Mouse (Mus musculus) gastrocnemius, postnatal 36 days (tissue): ENCODE results near the gene Susd2. TPM values are rescaled to one million over a fixed set of nuclear protein-coding genes. Genes with fewer than 3 reads are reported as not detected.
A peak's percentile ranks its signal among the peaks of the same experiment; 100 is the strongest.

Experiments
- DNase-seq, 2 experiments: peaks; one replicate each; pipeline ENCODE4 v3.0.0; 2022
- intact Hi-C: fragments of 180-260 bp; cut with DNase I; formaldehyde crosslinking; loops from one replicate; pipeline ENCODE4 v1.15.1; 2025
- total RNA-seq, 2 experiments: library from RNA; stranded (reverse); gene quantifications; 2 replicates each; pipeline ENCODE4 v1.2.3; 2021

The Susd2 gene
- total RNA-seq, 2 experiments from 2014 or later, result 0.99 to 1.4 TPM

- intact Hi-C loops, result no loop called here
- peak; percentile 17 to 43 for DNase-seq
These were observed 10.8 kb downstream of the Susd2 start for GRCm38 (mm10) chr10:75633048-75633447.

DNA sequence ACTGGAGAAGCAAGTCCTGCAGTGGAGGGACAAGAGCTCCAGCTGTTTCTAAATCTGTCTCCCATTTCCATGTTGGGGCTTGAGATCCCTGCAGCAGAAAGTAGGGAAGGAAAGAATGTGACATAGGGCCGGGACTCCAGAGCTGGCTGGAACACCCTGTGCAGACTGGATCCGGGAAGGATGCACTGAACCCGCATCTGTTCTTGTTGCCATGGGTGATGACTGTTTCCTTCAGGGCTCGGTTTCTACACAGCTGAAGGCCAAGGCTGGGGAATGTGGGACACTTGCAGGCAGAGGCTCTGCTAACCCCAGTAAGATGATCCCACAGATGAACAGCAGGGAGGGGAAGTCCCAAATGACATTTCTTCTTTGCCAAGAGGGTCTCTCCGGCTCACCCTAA, 11.2 kb downstream of the Susd2 start:
- DNase-seq, result peak; percentile 38 to 65
- intact Hi-C loops, result no loop called here

DNA sequence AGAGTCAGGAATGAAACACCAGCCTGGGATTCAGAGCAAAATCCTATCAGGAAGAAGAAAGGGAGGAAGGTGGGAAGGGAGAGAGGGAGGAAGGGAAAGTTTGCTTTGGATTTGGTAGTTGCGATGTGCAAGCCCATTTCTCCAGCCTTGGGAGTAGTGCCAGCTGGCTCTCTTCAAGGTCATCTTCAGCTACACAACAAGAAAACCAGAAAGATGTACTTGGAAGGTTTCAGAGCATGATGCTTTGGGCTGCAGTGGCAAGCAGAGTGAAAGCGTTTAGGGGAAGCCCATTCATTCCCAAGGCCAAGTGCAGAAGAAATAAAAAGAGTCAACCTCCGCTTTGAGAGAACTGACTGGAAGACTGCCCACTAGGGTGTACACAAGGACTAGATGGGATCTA, 16.3 kb downstream of the Susd2 start:
- DNase-seq, result peak; percentile 39 to 42
- intact Hi-C loops, result no loop called here

DNA sequence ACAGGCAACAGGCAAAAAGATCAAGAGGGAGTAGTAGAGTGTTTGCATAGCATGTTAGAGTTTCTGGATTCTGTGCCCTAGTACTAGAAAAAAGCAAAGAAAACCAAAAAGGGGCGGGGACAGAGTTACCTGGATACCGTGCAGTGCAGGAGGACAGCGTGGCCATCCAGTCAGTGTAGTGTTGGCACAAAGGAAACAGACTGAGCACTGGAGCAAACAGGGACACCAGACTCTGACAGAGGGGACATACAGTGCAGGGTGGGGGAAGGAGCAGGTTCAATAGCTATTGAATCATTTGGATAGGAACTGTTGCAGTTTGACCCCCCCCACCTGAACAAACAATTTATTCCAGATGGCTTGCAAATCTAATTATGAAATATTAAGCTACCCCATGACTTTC, 16.8 kb downstream of the Susd2 start:
- intact Hi-C loops, result no loop called here
- DNase-seq, result no peak

DNA sequence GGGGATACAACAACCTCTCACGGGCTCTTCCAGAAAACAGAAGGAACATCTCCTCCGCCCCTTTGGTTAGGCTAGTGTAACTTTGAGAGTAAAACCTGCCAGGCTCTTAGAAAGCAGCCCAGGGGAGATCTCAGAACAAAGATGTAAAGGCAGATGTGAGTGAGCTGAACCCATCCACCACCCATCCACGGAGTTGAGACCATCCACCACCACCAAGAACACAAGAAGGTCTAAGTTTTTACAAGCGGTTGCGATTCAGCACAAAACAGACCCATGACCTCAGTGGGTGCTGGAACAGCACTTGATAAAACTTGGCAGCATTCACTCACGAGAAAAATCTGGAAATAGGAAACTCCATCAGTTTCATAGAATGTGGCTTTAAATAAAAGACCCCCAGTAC, 17.9 kb downstream of the Susd2 start:
- peak in 1 of 2 experiments; percentile 12 for DNase-seq
- intact Hi-C loops, result no loop called here

- no peak for DNase-seq
- intact Hi-C loops, result no loop called here
These were observed 23.0 kb downstream of the Susd2 start for GRCm38 (mm10) chr10:75620818-75621217.

- intact Hi-C loops, result no loop called here
These were observed 27.8 kb downstream of the Susd2 start for GRCm38 (mm10) chr10:75616044-75616443.

GRCm38 (mm10) chr10:75610486-75610885, 33.3 kb downstream of the Susd2 start:
- no peak for DNase-seq
- intact Hi-C loops, result no loop called here

More at GRCm38 (mm10) chr10:75616044-75616443, 27.8 kb downstream of the Susd2 start:
- no peak for DNase-seq

DNA sequence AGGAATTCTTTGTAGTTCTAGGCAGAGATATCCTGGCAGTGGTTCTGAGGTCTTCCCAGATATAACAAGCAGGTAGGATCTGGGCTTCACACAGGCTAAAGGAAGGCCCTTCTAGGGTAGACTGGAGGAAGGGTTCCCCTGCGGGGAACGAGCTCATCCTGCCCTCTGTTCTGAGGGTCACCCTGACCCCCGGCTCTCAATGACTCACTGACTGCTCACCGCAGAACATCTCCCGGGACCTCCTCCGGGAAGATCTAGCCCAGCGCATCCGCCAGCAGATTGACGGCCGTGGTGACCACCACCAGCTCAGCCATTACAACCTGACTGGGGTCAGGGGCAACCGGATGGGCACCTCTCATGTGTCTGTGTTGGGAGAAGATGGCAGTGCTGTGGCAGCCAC, 34.8 kb downstream of the Susd2 start:
- DNase-seq, result no peak
- intact Hi-C loops, result no loop called here

DNA sequence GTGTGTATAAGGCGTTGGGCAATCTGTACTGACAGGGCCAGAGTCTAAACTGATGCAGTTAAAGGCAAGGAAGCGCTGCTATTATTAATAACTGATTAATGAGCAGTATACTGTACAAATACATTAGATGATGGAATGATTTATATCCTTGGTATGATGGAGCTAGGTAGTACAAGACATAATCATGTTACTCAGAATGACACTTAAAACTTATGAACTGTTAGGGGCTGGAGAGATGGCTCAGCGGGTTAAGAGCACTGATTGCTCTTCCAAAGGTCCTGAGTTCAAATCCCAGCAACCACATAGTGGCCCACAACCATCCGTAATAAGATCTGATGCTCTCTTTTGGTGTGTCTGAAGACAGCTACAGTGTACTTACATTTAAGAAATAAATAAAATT, 36.6 kb downstream of the Susd2 start:
- intact Hi-C loops, result no loop called here
- DNase-seq, result no peak

DNA sequence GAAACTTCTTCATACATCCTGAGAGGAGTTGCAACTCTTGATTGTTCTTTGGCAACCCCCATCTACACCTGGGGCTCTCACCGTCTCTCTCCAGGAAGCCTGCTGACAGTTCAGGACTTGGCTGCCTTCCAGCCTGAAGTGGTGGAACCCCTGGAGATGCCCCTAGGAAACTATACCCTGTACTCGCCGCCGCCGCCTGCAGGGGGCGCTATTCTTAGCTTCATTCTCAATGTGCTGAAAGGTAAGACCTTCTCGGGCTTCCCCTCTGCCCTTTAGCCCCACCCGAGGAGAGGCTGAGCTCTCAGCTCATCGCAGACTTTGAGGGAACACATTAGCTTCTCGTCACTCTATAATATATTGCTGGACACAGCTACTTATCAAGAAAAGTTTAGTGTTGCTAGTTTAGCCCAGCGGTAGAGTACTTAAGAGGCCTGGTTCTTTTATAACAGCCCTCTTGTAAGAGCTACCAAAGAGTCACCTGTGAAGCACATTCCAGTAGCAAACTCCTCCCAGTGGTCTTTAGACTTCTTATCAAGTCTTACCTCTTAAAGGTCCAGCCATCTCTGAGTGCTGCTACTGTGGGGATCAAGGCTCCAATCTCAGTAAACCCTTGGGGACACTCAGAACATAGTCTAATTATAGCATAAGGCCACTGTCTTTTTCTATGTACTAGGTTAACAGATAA, 38.5 kb downstream of the Susd2 start:
- DNase-seq, result no peak
- intact Hi-C loops, result no loop called here

DNA sequence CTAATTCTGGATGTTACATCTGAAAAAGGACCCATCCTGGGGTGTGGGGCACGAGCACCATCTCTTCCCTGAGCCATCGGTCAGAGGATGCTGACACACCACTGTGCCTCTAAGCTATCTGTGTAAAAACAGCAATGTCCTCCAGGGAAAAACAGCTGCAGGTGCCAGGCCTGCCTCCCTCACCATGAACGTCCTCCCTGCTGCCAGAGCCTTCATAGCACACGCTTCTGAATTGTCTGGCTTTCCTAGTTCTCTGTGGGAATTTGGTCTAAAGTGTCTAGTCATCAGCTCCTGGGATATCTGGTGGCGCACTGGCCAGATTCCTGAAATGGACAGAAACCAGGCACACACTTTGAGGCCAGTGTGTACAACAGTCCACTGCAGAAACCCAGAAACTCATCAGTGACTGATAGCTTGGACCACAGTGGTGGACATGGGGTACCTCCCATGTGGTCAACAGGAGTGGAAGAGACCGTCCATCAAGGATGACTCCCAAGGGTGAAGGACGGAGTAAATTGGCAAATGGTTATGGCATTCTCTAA, 43.5 kb downstream of the Susd2 start:
- no peak for DNase-seq
- intact Hi-C loops, result no loop called here

- peak; percentile 56 to 73 for DNase-seq
- intact Hi-C loops, result no loop called here
These were observed 47.8 kb downstream of the Susd2 start for GRCm38 (mm10) chr10:75595981-75596380.

GRCm38 (mm10) chr10:75592585-75592984, 51.2 kb downstream of the Susd2 start:
- intact Hi-C loops, result no loop called here
- DNase-seq, result no peak

DNA sequence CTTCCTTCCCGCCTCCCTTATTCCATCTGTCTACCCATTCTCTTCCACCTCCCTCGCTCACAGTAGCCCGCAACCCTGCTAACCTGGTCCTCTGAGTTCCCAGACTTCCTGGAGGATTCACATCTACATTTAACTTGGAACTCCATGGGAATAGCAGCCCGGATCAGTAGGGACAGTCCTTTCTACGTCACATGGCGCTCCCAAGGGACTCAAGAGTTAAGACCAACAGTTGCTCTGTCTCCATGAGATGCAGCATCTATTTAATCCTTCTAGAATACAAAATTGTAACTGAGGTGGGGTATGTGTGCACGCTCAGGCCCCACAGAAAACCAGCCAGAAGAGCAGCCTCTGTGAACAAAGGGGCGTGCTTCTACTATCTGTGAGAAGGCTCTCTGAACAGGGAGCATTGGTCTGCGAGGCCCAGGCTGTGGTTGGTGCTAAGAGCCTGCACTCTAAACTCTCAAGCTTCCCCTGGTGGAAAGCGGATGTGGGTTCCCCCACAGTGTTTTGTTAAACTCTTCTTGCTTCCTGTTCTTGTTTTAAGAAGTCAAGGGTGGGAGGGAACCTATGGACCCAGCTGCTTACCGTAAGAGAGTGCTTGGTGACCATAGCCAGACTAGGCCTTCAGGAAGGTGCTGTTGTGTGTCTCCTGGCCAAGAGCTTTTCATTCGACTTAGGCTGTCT, 52.5 kb downstream of the Susd2 start:
- intact Hi-C loops, result no loop called here
- DNase-seq, result no peak

GRCm38 (mm10) chr10:75589651-75590050, 54.2 kb downstream of the Susd2 start:
- DNase-seq, result peak in 1 of 2 experiments; percentile 28
- intact Hi-C loops, result loop anchor here (5.0 kb wide), 1 partner anchor 263 kb away; no protein-coding TSS in a partner anchor

DNA sequence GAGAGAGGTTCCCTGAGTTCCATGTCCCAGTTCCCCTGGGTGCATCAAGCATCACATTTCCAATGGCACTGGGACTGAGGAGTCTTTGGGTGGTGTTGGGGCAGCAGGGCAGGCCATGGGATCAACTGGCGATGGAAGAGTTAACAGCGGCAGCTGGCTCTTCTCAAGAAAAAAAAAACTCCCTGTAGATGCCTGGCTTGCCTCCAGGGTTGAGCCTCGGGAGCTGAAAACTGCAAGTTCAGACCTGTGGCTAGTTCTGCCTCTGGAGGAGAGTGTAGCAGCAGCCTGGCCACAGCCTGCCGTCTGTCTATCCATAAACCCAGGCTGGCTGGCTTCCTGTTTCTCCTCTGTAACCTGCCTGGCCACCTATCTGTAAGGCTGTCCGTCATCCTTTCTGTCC, 54.7 kb downstream of the Susd2 start, which contains the start of gene Ggt5:
Gene Ggt5, plus strand, starts transcription at position 212 of the 400 bp plus-strand sequence.
- DNase-seq, result peak; percentile 53 to 58
- intact Hi-C loops, result loop anchor here (5.0 kb wide), 1 partner anchor 263 kb away; no protein-coding TSS in a partner anchor

DNA sequence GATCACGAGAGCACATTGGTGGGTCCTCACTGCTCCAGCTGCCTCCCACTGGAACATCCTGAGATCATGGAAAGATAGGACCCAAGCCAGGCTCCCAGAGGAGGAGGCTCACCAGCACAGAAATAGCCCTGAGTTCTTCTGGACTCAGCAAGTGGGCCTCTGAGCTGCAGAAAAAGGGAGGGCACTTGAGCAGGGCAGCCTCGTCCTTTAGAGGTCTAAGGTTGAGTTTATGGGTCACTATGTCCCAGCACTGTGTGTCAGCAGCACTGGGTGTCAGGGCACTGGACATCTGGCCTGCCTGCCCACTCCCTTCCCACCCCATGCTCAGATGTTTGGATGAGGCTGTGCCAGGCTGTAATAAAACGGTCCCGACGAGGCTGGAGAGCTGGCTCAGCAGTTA, 55.5 kb downstream of the Susd2 start:
- peak in 1 of 2 experiments; percentile 33 for DNase-seq
- intact Hi-C loops, result loop anchor here (5.0 kb wide), 1 partner anchor 264 kb away; no protein-coding TSS in a partner anchor

DNA sequence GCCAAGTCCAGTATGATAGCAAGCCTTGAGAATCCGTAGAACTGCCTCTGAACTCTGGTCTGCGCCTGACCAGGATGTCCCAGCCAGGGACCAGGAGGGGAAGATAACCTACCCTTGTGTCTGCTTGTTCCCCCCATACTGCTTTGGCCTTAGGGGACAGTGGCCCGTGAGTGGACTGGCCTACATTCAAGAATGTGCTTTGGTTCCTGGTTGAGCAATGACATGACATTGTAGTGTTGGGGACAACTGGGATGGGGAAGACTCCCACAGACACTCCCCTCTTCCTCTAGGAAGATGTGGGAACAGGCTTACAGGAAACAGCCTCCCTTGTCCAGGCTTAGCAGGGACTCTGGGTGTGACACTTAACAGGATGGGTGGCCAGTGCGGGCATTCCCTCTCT, 56.0 kb downstream of the Susd2 start:
- DNase-seq, result no peak
- intact Hi-C loops, result loop anchor here (1.0 to 5.0 kb wide), 4 partner anchors 48 to 361 kb away; no protein-coding TSS in a partner anchor
